Mouse (Mus musculus) thymus, adult 2 months (tissue): Measurements from ENCODE around the gene Sez6l.

Experiments used
- CTCF ChIP-seq: fragments of 200-500 bp; IDR thresholded peaks from 2 replicates; pipeline ENCODE4 v1.5.1; 2012; ENCODE audit warnings: mild to moderate bottlenecking, control low read depth, low read length, moderate library complexity, borderline replicate concordance; ENCODE audit not compliant: control insufficient read depth, poor library complexity, insufficient read depth; ENCODE audit errors: extremely low read depth
- POLR2A ChIP-seq: fragments of 200-500 bp; IDR thresholded peaks from 2 replicates; pipeline ENCODE4 v1.6.1; 2012; ENCODE audit warnings: mild to moderate bottlenecking, low read length, control low read depth, moderate library complexity; ENCODE audit not compliant: control insufficient read depth, poor library complexity, insufficient read depth; ENCODE audit errors: extremely low read depth

DNA sequence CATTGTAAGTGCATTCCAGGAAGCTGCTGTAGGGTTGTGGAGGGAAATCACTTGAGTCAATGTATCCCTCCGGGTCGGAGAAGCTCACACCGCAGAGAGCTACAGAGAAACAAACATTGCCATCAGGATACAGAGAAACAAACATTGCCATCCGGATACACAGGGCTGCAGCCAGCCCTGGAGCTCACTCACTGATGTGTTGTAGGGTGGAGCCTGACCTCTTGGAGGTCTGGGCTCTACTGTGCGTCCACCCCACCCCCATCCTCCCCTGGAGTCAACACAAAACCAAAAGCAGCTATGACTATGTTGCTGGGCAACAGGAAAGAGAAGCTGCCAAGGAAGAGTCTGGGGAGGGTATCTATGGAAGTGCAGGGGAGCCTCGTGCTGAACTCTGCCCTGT lies 103.5 kb downstream of the Sez6l start:
- TF ChIP-seq CTCF (no peak), POLR2A (no peak)
